Mouse (Mus musculus) CH12.LX (cell line): ENCODE measurements around the gene Zdhhc4.

ENCODE experiments used
- CTCF ChIP-seq, 2 experiments: IDR thresholded peaks in 1 of 2; conservative IDR thresholded peaks in 1 of 2; 2 replicates each; pipeline ENCODE4 v1.5.1; 2011 to 2012; ENCODE audit warnings: low read depth in 2 of 2, low read length in 2 of 2, improper control_type of control experiment in 1 of 2, inconsistent platforms in 1 of 2, mild to moderate bottlenecking in 1 of 2, moderate library complexity in 1 of 2
- JUND ChIP-seq: conservative IDR thresholded peaks from 2 replicates; pipeline ENCODE4 v1.6.1; 2011; ENCODE audit warnings: low read depth, low read length, improper control_type of control experiment
- MAX ChIP-seq: IDR thresholded peaks from 2 replicates; pipeline ENCODE4 v1.6.1; 2011; ENCODE audit warnings: low read length, improper control_type of control experiment

DNA sequence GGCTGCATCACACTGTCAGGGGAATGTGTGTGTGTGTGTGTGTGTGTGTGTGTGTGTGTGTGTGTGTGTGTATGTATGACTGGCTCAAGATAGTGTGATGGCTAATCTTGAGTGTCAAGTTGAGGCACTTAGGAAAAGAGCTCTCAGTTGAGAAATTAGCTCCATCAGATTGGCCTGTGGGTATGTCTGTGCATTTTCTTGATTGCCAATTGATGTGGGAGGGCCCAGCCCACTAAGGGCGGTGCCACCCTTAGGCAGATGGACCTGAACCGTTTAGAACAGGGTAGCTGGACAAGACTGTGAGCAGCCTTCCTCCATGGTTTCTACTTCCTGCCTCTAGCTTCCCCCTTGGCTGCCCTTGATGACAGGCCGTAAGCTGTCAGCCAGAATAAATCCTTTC is 56.9 kb downstream of the Zdhhc4 start:
- no peak for TF ChIP-seq MAX
- TF ChIP-seq CTCF (conservative IDR thresholded peaks at IDR 0.05 in 1 of 2, IDR thresholded peaks at IDR 0.05 in 1 of 2; ENCODE audit: low read depth in 2 of 2, low read length in 2 of 2) = no peak
- TF ChIP-seq JUND = no peak
